Mouse (Mus musculus): ENCODE measurements around the gene G0s2. TPM values are rescaled to one million over a fixed set of nuclear protein-coding genes. Genes with fewer than 3 reads are reported as not detected.

Gene G0s2
- total RNA-seq, 2 experiments from 2014 or later: 5.3 to 8.7 TPM

DNA sequence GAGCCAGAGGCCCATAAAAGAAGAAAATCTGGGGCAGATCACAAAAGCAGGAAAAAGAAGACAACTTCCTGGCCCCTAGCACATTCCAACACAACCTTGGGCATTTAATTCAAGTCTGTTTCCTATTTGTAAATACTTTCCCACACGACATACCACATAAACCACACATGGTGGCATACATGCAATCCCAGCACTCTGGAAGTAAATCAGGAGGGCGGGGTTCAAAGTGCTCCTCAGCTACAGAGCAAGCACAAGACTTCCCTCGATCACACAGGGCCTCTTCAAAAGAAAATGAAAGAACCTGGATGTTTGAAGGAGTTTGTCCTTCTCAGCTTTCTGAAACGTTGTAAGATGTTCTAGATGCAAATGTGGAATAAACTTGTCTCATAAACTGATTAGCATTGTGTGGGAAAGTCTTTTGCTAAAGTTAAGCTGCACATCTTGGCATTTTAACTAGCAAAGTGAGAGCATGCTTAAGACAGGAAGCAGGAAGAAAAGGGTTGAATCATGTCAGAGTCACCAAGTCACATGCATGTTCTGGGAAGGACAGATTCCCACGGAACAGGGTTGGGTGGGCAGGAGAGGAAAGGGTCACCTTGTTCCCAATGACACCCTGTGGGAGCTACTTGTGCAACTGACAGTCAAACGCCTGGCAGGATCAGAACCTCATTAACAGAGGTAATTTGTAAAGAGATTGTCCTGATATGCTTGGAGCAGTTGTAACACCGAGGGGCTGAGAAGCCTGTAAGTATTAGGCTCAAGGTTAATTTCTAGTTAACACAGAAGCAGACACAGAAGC is 46.1 kb downstream of the G0s2 start:
- intact Hi-C loops (cut with DNase I): no loop called here

DNA sequence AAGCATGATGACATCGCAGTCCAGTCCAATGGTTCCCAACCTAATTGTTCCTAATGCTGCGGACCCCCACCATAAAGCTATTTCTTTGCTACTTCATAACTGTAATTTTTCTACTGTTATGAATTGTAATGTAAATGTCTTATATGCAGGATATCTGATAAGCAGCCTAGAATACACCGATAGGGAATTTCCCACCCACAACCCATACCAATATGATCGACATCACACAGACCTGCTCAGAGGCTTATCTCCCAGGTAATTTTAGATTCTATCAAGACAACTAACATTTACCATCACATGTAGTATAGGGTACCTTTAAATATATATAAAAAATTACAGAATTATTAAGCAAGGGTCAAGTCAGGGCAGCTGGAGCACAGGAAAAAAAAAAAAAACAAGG is 46.9 kb downstream of the G0s2 start:
- DNase-seq (ENCODE audit: low spot score in 2 of 2): no peak
- intact Hi-C loops (cut with DNase I): no loop called here

More for the DNA sequence above, 46.1 kb downstream of the G0s2 start:
- no peak for DNase-seq (ENCODE audit: low spot score in 2 of 2)

DNA sequence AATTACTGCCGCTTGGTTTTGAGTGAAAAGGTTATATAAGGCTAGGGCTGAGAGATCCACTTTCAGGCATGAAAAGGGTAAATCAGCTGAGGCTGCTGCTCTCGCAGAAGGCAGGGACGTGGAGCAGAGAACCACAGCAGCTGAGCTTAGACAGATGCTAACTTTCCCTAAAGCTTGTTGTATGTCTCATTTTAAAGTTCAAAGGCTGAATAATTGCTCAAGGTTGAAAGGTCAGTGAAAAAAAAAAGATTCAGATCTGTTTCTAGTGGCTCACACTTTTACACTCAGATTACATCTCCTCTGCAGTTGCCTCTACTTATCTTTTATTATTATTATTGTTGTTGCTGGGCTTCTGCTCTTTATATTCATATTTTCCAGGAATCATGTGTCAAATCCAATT is 47.5 kb downstream of the G0s2 start:
- intact Hi-C loops (cut with DNase I): no loop called here

More for the DNA sequence above, 47.5 kb downstream of the G0s2 start:
- no peak for DNase-seq (ENCODE audit: low spot score in 2 of 2)

Other genes starting within 250 kb of the G0s2 start
- gene Syt14, start 237.4 kb downstream of the G0s2 start, total RNA-seq (2021): 10 to 100 TPM; 20.9 to 28.3 TPM
- gene Diexf, start 142.9 kb downstream of the G0s2 start, total RNA-seq (2021): 10 to 100 TPM; 14.3 to 20.4 TPM
- gene Irf6, start 120.1 kb downstream of the G0s2 start, total RNA-seq (2021): 1 to 10 TPM in 1 of 2 experiments, under 1 TPM in 1; 0.99 to 1.7 TPM
- gene A130010J15Rik, start 105.2 kb downstream of the G0s2 start, total RNA-seq (2021): 1 to 10 TPM; 2.6 to 3.2 TPM
- 1 to 10 TPM; 1.6 to 2.0 TPM for gene Traf3ip3, start 71.5 kb downstream of the G0s2 start, total RNA-seq (2021)
- gene Lamb3, start 65.5 kb downstream of the G0s2 start, total RNA-seq (2021): 1 to 10 TPM in 1 of 2 experiments, under 1 TPM in 1; 0.89 to 1.6 TPM
- 10 to 100 TPM; 14.2 to 26.7 TPM for gene Hsd11b1, start 9.1 kb downstream of the G0s2 start, total RNA-seq (2021)
- gene Camk1g, start 97.1 kb upstream of the G0s2 start, total RNA-seq (2021): 10 to 100 TPM; 32.4 to 47.1 TPM